Mouse (Mus musculus): ENCODE measurements around the gene Cdh10.

DNA sequence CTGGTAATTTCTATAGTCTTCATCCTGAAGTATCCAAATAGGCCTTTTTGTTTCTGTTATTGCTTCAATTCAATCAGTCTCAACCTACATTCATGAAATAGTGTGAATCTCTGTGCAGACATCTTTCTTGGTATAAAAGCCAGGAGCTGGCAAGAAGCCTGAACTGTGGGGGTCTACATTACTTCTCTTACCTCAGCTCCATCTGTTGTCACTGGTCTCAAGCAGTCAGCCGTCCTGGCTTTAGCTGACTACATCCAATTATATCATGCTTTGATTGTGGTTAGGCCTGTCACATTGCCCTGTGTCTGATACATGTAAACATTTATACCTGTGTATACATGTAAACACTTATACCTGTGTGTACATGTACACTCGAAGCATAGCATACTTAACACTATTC lies 31.8 kb downstream of the Cdh10 start:
- TF ChIP-seq CTCF (IDR thresholded peaks at IDR 0.05; ENCODE audit: low read depth, low read length) (no peak), POLR2A (IDR thresholded peaks at IDR 0.05; ENCODE audit: borderline replicate concordance, low read depth, low read length) (no peak)

Measured in bone marrow macrophage, adult 2 months (primary cell).